Mouse (Mus musculus): ENCODE data around the gene Gm10096.
"Not testable (repeated sequence)": the region's sequence is repeated elsewhere in the genome, so short reads cannot be mapped to it uniquely, and the experiment has no call there.

The Gm10096 gene

GRCm38 (mm10) chrX:28954602-28955001 lies at the start of gene Gm10096:
Gene Gm10096 (minus strand): TSS chrX:28954702.
- DNase-seq, result not testable (repeated sequence)
